Mouse (Mus musculus): ENCODE data around the gene Sh3gl1.

Sh3gl1 gene

DNA sequence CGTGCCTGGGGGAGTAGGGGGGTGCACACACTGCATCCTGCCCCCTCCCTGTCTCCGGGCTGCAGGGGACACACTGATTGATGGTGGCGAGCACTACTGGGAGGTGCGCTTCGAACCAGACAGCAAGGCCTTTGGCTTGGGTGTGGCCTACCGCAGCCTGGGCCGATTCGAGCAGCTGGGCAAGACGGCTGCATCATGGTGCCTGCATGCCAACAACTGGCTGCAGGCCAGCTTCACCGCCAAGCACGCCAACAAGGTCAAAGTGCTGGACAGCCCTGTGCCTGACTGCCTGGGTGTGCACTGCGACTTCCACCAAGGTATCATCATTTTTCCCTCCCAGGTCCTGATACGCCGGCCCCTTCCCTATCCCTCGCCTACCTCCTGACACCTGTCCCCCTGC is 40.4 kb downstream of the Sh3gl1 start:
- DNase-seq (ENCODE audit: low spot score): no peak

DNA sequence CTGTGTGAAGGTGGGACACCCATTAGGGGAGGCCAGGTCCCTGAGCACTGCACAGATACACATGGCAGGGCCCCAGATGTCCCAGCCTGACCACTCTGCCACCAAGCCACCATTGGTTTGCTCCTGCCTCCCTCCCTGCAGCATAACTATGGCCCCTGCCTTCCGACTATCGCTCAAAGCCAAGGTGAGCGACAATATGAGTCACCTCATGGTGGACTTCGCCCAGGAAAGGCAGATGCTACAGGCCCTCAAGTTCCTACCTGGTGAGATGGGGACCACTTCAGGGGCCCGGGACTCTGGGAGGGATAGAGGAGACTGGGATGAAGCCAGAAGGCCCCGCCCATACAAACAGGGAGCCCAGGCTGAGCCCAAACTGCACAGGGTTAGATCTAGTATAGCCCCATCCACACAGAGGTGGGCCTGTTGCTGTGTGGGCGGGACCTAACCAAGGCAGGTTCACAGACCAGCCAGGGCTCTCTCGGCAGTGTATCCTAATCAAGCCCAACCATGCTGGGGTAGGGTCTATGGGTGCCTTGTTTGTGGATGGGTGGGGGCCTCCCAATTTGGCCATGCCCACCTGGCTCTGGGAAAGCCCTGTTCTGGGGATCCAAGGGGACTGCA is 46.0 kb downstream of the Sh3gl1 start:
- no peak for DNase-seq (ENCODE audit: low spot score)

DNA sequence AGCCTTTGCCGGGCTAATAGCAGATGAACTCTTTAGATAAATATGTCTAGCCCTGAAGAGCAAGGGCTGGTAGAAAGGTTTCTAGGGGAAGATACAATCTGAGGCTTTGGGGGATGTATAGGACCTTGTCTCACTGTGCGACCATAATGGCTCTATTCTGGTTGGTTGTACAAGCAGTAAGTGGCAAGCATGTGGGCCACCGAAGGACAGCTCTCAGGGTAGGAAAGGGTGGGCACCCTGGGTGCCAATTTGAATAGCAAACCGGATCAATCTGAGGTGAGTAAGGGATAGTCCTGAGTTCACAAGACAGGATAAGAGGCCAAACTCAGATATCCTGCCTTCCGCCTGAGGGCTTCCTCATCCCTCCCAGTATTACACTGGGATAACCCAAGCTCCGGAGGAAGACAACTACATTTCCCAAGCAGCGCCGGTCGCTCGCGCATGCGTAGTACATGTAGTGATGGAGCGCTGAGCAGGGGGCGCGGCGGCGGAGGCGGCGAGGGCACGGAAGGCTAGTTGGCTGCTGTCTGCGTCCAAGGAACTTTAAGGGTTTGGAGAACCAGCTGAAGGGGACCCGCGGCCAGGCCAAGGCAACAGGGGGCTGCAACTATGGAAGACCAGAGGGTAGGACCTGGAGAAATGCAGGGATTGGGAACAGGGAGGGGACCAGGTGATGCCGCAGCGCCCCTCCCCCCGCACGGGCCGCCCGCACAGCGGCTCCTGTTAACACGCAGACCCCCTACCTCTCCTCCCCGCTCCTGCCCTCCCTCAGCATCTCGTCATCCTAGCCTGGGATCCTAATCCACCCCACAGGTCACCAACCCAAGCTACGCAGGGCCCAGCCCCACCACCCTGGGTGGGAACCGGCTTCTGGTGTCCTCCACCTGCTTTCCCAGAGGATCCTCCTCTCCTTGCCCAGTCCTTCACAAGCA is 50.1 kb downstream of the Sh3gl1 start, which contains the start of gene Fsd1:
TSS of gene Fsd1 (plus strand) at position 480 of the 932 bp plus-strand sequence.
- DNase-seq (ENCODE audit: low spot score): no peak

DNA sequence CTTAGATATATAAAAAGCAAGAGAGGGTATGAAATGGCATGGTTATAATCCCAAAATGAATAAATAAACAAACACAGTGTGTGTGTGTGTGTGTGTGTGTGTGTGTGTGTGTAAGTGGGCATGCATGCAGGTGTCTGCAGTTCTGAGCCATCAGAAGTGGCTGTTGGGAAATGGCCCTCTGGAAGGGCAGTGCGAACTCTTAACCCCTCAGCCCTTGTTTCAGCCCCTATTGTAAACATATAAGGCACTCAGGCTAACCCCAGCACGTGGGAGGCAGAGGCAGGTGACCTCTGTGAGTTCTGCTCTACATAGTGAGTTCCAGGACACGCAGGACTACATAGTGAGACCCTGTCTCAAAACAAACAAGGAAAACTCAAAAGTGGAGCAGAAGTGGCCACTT is 59.1 kb downstream of the Sh3gl1 start:
- DNase-seq (ENCODE audit: low spot score): no peak

DNA sequence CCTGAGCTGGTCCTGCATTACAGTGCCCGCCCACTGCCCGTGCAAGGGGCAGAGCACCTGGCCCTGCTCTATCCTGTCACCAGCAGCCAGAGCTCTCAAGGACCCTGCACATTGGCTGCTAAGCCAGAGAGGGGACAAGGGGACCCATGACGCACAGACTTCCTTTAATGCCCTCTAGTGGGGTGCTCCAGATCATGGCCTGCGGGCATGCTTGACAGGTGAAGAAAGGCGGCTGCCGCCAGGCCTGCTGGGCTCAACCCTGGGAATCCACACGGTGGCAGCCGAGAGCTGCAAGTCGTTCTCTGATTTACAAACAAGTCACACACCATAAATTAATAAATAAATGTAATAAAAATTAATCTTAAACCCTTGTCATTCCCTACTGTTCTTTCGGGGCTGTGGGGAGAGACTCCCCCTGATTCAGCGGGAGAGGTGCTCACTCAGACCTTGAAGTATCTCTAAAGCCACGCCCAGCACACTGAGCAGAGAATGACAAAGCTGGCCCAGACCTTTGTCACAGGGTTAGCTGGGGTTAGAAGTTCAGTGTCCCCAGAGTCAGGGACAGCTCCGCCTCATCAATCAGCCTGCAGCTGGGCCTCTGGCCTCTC is 60.1 kb downstream of the Sh3gl1 start:
- no peak for DNase-seq (ENCODE audit: low spot score)

DNA sequence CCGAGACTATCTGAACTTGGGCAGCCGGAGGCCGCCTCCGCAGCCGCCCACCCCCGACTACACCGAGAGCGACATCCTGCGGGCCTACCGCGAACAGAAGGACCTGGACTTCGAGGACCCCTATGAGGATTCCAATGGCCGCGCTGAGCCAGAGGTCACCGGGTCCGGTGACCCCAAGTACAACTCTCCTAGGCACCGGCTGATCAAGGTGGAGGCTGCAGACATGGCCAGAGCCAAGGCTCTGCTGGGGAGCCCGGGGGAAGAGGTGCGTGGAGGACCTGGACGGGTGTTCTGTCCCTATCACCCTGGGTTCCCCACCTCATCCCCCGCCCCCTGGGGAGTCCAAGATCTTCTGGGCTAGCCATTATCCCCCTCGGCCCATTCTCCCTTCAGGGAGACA is 65.0 kb downstream of the Sh3gl1 start:
- DNase-seq (ENCODE audit: low spot score): no peak

DNA sequence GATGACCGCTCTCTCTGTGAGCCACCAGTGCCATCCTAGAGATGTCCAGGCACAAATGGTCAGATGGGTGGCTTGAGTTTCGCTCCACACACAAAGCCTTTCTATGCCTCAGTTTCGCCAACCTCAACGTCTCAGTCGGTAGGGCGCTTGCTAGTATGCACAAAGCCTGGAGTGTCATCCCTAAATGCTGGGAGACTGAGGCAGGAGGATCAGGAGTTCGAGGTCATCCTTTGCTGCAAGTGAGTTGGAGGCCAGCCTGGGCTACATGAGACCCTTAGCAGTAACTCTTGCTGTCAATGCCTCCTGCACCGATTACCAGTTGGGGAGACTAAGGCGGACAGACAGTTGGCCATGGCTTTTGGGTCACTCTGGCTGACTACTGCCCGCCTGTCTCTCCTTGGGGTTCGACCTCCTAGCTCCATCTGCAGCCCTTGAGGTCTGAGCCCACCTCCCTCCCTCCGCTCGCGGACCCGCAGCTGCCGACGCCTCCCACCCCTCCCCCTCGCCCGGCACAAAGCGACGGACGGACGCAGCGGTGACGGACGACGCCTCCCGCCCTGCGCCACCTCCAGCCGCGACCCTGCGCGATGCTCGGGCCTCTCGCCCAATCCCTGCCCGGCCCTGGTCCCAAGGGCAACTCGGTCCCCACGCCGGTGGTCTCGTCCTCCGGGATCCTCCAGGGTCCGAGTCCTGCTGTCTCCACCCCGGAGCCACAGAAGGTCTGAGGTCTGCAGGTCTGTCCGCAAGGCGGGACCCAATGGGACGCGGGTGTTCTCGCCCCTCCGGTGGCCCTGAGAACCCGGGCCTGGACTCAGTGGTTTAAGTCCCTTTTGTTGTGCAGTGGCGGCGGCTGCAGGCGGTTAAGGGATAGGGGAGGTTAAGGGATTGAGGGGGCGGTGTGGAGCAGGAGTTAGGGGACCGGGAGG is 66.2 kb downstream of the Sh3gl1 start, which contains the start of gene Shd:
TSS of gene Shd (plus strand) at position 502 of the 926 bp plus-strand sequence.
- DNase-seq (ENCODE audit: low spot score): no peak

DNA sequence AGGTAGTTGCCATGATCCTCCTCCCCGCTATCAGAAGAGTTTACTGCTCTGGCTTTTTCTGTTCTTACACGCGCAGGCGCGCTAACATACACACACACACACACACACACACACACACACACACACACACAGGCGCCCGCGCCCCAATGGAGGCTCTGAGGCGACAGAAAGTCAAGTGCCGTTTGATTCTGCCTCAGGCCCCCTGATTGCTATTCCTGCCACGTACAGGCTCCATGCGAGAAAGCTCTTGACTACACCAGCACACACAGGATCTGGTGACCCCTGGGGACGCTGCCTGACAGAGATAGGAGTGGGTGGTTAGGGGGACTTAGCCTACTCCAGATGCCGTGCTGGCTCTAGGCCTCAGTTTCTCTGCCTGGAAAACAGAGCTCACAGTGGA is 66.9 kb downstream of the Sh3gl1 start:
- DNase-seq (ENCODE audit: low spot score): no peak

DNA sequence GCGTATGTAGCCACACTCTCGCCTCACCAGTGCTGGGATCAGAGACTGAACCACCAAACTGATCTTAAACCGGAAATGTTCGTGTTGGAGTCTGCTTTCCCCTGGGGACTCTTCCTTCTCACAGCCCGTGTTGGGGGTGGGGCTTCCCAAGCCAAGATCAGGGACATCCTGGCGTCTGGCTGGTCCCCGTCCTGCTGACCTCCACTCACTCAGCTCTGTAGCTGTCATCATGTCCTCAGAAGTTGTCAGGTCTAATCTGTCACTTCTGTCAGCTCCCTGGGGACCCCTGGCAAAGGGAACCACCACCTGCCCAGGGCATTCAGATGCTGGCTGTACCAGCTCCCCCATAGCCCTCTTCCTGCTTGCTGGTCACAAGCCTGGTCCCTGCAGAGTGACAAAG is 68.2 kb downstream of the Sh3gl1 start:
- DNase-seq (ENCODE audit: low spot score): no peak

DNA sequence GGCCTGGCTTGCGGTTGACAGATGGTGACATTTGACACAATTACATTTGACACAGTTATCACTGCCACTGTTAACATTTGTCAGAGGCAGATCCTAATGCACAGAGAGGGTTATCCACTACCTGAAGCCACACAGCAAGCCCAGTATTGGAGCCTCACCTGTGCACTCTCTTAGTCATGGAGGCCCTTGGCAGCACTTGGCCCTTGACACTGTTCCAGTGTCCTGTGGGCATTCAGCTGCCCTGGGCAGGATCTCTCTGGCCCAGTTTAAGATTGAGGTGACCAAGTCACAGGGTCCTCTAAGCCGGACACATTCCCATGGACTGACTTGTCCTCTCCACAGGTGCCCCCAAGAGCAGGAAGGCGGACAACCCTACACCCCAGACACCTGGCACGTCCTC is 69.2 kb downstream of the Sh3gl1 start:
- no peak for DNase-seq (ENCODE audit: low spot score)
